In the genomic region with DNA sequence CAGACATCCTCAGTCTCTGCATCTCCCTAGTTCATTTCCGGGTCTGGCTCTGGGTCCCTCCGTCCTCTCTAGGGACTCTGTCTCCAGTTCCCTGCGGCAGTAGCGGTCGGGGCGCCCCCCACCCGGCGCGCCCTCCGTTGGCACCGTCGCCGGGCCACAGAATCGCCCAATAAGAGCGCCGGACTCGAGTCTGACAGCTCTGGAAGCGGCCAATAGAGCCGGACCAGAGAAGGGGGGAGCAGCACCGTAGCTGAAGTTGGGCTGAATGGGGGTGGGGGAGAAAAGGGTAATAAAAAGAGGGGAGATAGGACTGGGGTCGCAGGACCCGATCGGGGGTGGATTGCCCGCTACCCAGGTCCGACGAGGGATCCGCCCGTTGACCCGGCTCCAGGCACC, we compare ENCODE assay signal across 8 mouse cellular contexts. TPM values are rescaled to one million over a fixed set of nuclear protein-coding genes. Genes with fewer than 3 reads are reported as not detected.
DNase-seq lines count a peak whose midpoint lies in the region; ATAC-seq and TF ChIP-seq lines count a peak whose summit lies in the region.

No protein-coding gene starts in this region.

- DNase-seq in ZHBTc4 (ENCODE audit: low read depth, low spot score), result peak; percentile 32
- DNase-seq in embryonic facial prominence, embryonic 11.5 days (ENCODE audit: low spot score), result peak; percentile 61
- DNase-seq in heart, postnatal 0 days (ENCODE audit: low spot score), result peak; percentile 43
- DNase-seq in left cerebral cortex, postnatal 10 days (ENCODE audit: extremely low spot score in 1 of 2, low spot score in 2 of 2), result peak; percentile 73 to 77
- peak; percentile 69 for DNase-seq in midbrain, embryonic 10.5 days (ENCODE audit: low spot score)
- peak; percentile 56 for DNase-seq in testis, postnatal 10 days (ENCODE audit: low spot score)
- no peak for DNase-seq in ovary, postnatal 14 days (ENCODE audit: low spot score)

- no peak overlapping the region for H3K27ac ChIP-seq in embryonic facial prominence, embryonic 11.5 days (replicated peaks; ENCODE audit: low read depth, low read length)
- H3K27ac ChIP-seq in heart, postnatal 0 days (ENCODE audit: low read depth), result peak overlapping the region; percentile 86
- peak overlapping the region; percentile 86 for H3K27ac ChIP-seq in midbrain, embryonic 10.5 days (replicated peaks)

- intact Hi-C loops in left cerebral cortex, postnatal 10 days (cut with DNase I), result loop anchor here (2.0 kb wide), 1 partner anchor 117 kb away; no protein-coding TSS in a partner anchor

- under 1% methylated on average over 29 of the region's 29 CpGs for WGBS in embryonic facial prominence, embryonic 11.5 days
- 0% methylated on average over 29 of the region's 29 CpGs for WGBS in heart, postnatal 0 days
- under 1% methylated on average over 29 of the region's 29 CpGs for WGBS in midbrain, embryonic 10.5 days

- peak overlapping the region; percentile 97 for H3K4me2 ChIP-seq in embryonic facial prominence, embryonic 11.5 days (ENCODE audit: low read depth, low read length)
- peak overlapping the region; percentile 89 for H3K4me2 ChIP-seq in heart, postnatal 0 days (ENCODE audit: low read depth, low read length)

- peaks cover 90% of the 10 kb centered on the region for H3K27me3 ChIP-seq in E14TG2a.4 (ENCODE audit: insufficient read depth, low read length)
- H3K27me3 ChIP-seq in embryonic facial prominence, embryonic 11.5 days (ENCODE audit: control insufficient read depth, insufficient read depth, low read length), result peaks cover 42% of the 10 kb centered on the region
- peaks cover 27% of the 10 kb centered on the region for H3K27me3 ChIP-seq in heart, postnatal 0 days (ENCODE audit: control insufficient read depth, insufficient read depth, low read length)
- peaks cover 93% of the 10 kb centered on the region for H3K27me3 ChIP-seq in midbrain, embryonic 10.5 days (ENCODE audit: low read depth, poor library complexity, severe bottlenecking)

- no peaks in the 10 kb centered on the region for H3K36me3 ChIP-seq in E14TG2a.4 (ENCODE audit: insufficient read depth, low read length)
- H3K36me3 ChIP-seq in embryonic facial prominence, embryonic 11.5 days (replicated peaks; ENCODE audit: control insufficient read depth, insufficient read depth, low read depth, low read length), result no peaks in the 10 kb centered on the region
- H3K36me3 ChIP-seq in heart, postnatal 0 days (replicated peaks; ENCODE audit: control insufficient read depth, insufficient read depth, low read length), result no peaks in the 10 kb centered on the region
- no peaks in the 10 kb centered on the region for H3K36me3 ChIP-seq in midbrain, embryonic 10.5 days

- H3K4me3 ChIP-seq in E14TG2a.4 (replicated peaks; ENCODE audit: low read length), result peak overlapping the region; percentile 83
- peak overlapping the region; percentile 72 for H3K4me3 ChIP-seq in embryonic facial prominence, embryonic 11.5 days (ENCODE audit: low read depth, low read length)
- H3K4me3 ChIP-seq in heart, postnatal 0 days (ENCODE audit: low read depth, low read length), result peak overlapping the region; percentile 74
- peak overlapping the region; percentile 79 for H3K4me3 ChIP-seq in midbrain, embryonic 10.5 days

- peaks cover 35% of the 10 kb centered on the region for H3K4me1 ChIP-seq in E14TG2a.4 (replicated peaks; ENCODE audit: low read depth, low read length)
- H3K4me1 ChIP-seq in embryonic facial prominence, embryonic 11.5 days (ENCODE audit: control insufficient read depth, insufficient read depth, low read length), result 0 out of 2 replicates have a peak, but pooled peaks cover 2% of the 10 kb centered on the region
- H3K4me1 ChIP-seq in heart, postnatal 0 days (ENCODE audit: control insufficient read depth, insufficient read depth), result peaks cover under 1% of the 10 kb centered on the region; the same call in 1 of the 2 replicates
- H3K4me1 ChIP-seq in midbrain, embryonic 10.5 days, result peaks cover 43% of the 10 kb centered on the region

- no peak for TF ChIP-seq CTCF in E14TG2a.4 (conservative IDR thresholded peaks at IDR 0.05; ENCODE audit: low read length)
- TF ChIP-seq CTCF in heart, postnatal 0 days (IDR thresholded peaks at IDR 0.05; ENCODE audit: low read depth), result no peak

- H3K9me3 ChIP-seq in E14TG2a.4 (ENCODE audit: low read length), result no peaks in the 10 kb centered on the region
- no peaks in the 10 kb centered on the region for H3K9me3 ChIP-seq in embryonic facial prominence, embryonic 11.5 days (replicated peaks; ENCODE audit: control insufficient read depth, low read length)
- H3K9me3 ChIP-seq in heart, postnatal 0 days (replicated peaks; ENCODE audit: control insufficient read depth, low read length), result no peaks in the 10 kb centered on the region
- no peaks in the 10 kb centered on the region for H3K9me3 ChIP-seq in midbrain, embryonic 10.5 days (replicated peaks)

- peak; percentile 53; the same call in 1 of the 2 replicates for ATAC-seq in embryonic facial prominence, embryonic 11.5 days (replicated peaks; ENCODE audit: insufficient number of reproducible peaks, low FRiP score, low TSS enrichment, low read depth)
- ATAC-seq in heart, postnatal 0 days (ENCODE audit: insufficient read depth, low read depth), result peak; percentile 46

- no peak for TF ChIP-seq EP300 in heart, postnatal 0 days (IDR thresholded peaks at IDR 0.05; ENCODE audit: low read depth)

- peak overlapping the region; percentile 74 for H3K9ac ChIP-seq in embryonic facial prominence, embryonic 11.5 days (replicated peaks; ENCODE audit: low read length)
- H3K9ac ChIP-seq in heart, postnatal 0 days (replicated peaks; ENCODE audit: low read depth, low read length), result peak overlapping the region; percentile 82

RNA-seq across cellular contexts. Expression of gene Adcy5, which starts 0.4 kb away (rescaled TPM):
- polyA plus RNA-seq in embryonic facial prominence, embryonic 11.5 days (2014; fragmentation: Nextera tagmentation; extraction: Ambion mirVana), result 1.4 and 1.6 TPM in 2 replicates
- 81.4 and 84.7 TPM in 2 replicates for total RNA-seq in heart, postnatal 0 days (2014; rRNA removed; ENCODE audit: low replicate concordance)
- 9.6 and 11.3 TPM in 2 replicates for polyA plus RNA-seq in heart, postnatal 0 days (2015; fragmentation: Nextera tagmentation; extraction: Ambion mirVana)
- 10 to 100 TPM; 81.7 to 99.9 TPM for total RNA-seq in left cerebral cortex, postnatal 10 days (2021)
- polyA plus RNA-seq in midbrain, embryonic 10.5 days (2016; fragmentation: Nextera tagmentation; extraction: Ambion mirVana), result 0.72 and 1.8 TPM in 2 replicates
